Mouse (Mus musculus): ENCODE data around the gene Kbtbd7. TPM values are rescaled to one million over a fixed set of nuclear protein-coding genes. Genes with fewer than 3 reads are reported as not detected.

Gene Kbtbd7
- total and polyA plus RNA-seq, 3 experiments = 2.7 to 3.8 TPM; not detected in 1

- Histone ChIP-seq H3K27ac (ENCODE audit: control insufficient read depth, low read depth, low read length) (peak within 1 kb of the TSS; percentile 95), H3K27me3 (ENCODE audit: control insufficient read depth in 1 of 2, insufficient read depth in 2 of 2, low read length in 2 of 2) (no peaks in the 10 kb centered on the region), H3K9me3 (replicated peaks; ENCODE audit: insufficient read depth, low read length) (no peaks in the 10 kb centered on the region), H3K79me2 (ENCODE audit: control insufficient read depth, insufficient read depth, low read length, poor library complexity) (no peaks in the 10 kb centered on the region), H3K36me3 (ENCODE audit: control insufficient read depth in 1 of 2, insufficient read depth in 2 of 2, low read length in 2 of 2) (peaks cover 0 to 11% of the 10 kb centered on the region in 2 experiments; a peak in 2 of 4 replicates), H3K9ac (ENCODE audit: control insufficient read depth, low read depth, low read length, poor library complexity, severe bottlenecking) (peak within 1 kb of the TSS; percentile 87), H3K4me1 (ENCODE audit: control insufficient read depth in 1 of 2, insufficient read depth in 2 of 2, low read length in 2 of 2) (peaks cover 0 to 2% of the 10 kb centered on the region in 2 experiments; a peak in 1 of 4 replicates), H3K4me3 (ENCODE audit: control insufficient read depth in 1 of 2, insufficient read depth in 1 of 2, low read depth in 2 of 2, low read length in 2 of 2) (peak within 1 kb of the TSS; percentile 61 to 87)
- TF ChIP-seq MXI1 (IDR thresholded peaks at IDR 0.05; ENCODE audit: low read depth, low read length) (peak; percentile 61; the same call in 1 of the 2 replicates), USF2 (IDR thresholded peaks at IDR 0.05; ENCODE audit: borderline replicate concordance in 1 of 2, insufficient read depth in 1 of 2, low read depth in 1 of 2, low read length in 2 of 2) (no peak), POLR2AphosphoS2 (IDR thresholded peaks at IDR 0.05; ENCODE audit: low read length) (peak; percentile 54; the same call in 1 of the 2 replicates), MYC (IDR thresholded peaks at IDR 0.05; ENCODE audit: low read depth, low read length) (peak; percentile 84), CHD2 (IDR thresholded peaks at IDR 0.05; ENCODE audit: low read length) (no peak), MEF2A (IDR thresholded peaks at IDR 0.05; ENCODE audit: extremely low read depth, insufficient replicate concordance, low read depth, low read length, poor library complexity, severe bottlenecking) (no peak), ZMIZ1 (IDR thresholded peaks at IDR 0.05; ENCODE audit: low read depth, low read length) (peak; percentile 73; the same call in 1 of the 2 replicates), MAZ (IDR thresholded peaks at IDR 0.05; ENCODE audit: low read depth, low read length) (no peak), JUND (IDR thresholded peaks at IDR 0.05; ENCODE audit: low read depth, low read length) (no peak), RAD21 (IDR thresholded peaks at IDR 0.05; ENCODE audit: low read depth, low read length) (no peak), ZNF384 (IDR thresholded peaks at IDR 0.05; ENCODE audit: low read depth, low read length) (no peak; the same call in 1 of the 2 replicates), POLR2A (IDR thresholded peaks at IDR 0.05; ENCODE audit: control insufficient read depth in 1 of 2, insufficient read depth in 1 of 2, low read depth in 1 of 2, low read length in 2 of 2, poor library complexity in 1 of 2) (peak; percentile 44 to 75; a peak in 3 of 4 replicates), E2F4 (IDR thresholded peaks at IDR 0.05; ENCODE audit: borderline replicate concordance, low read depth, low read length) (no peak), HCFC1 (IDR thresholded peaks at IDR 0.05; ENCODE audit: low read depth, low read length) (peak; percentile 90), UBTF (IDR thresholded peaks at IDR 0.05; ENCODE audit: borderline replicate concordance, insufficient read depth, low read depth, low read length) (no peak), RCOR1 (IDR thresholded peaks at IDR 0.05; ENCODE audit: low read depth, low read length) (no peak), TBP (IDR thresholded peaks at IDR 0.05; ENCODE audit: low read depth, low read length) (peak; percentile 90), NRF1 (IDR thresholded peaks at IDR 0.05; ENCODE audit: insufficient read depth, low read depth, low read length, poor library complexity, severe bottlenecking) (no peak), MYB (IDR thresholded peaks at IDR 0.05; ENCODE audit: low read depth, low read length) (no peak), NELFE (IDR thresholded peaks at IDR 0.05; ENCODE audit: low read depth, low read length) (peak; percentile 75), CHD1 (IDR thresholded peaks at IDR 0.05; ENCODE audit: low read depth, low read length) (no peak), ZKSCAN1 (IDR thresholded peaks at IDR 0.05; ENCODE audit: low read depth, low read length) (no peak), EP300 (IDR thresholded peaks at IDR 0.05; ENCODE audit: low read depth in 1 of 2, low read length in 2 of 2) (no peak), ZC3H11A (IDR thresholded peaks at IDR 0.05; ENCODE audit: low read depth, low read length) (no peak), SMC3 (IDR thresholded peaks at IDR 0.05; ENCODE audit: low read depth, low read length) (no peak), TCF12 (IDR thresholded peaks at IDR 0.05; ENCODE audit: low read depth, low read length) (no peak), ELF1 (IDR thresholded peaks at IDR 0.05; ENCODE audit: low read depth, low read length) (peak; percentile 79), ETS1 (IDR thresholded peaks at IDR 0.05; ENCODE audit: low read depth, low read length) (0 out of 2 replicates have a peak, but pooled peaks have one; percentile 37), POLR2AphosphoS5 (IDR thresholded peaks at IDR 0.05; ENCODE audit: borderline replicate concordance, low read depth, low read length) (no peak; the same call in 1 of the 2 replicates), MAX (IDR thresholded peaks at IDR 0.05; ENCODE audit: low read length) (peak; percentile 47; the same call in 1 of the 2 replicates), MAFK (IDR thresholded peaks at IDR 0.05; ENCODE audit: borderline replicate concordance, low read depth, low read length) (no peak), BHLHE40 (IDR thresholded peaks at IDR 0.05; ENCODE audit: borderline replicate concordance, low read depth, low read length) (no peak), CTCF (IDR thresholded peaks at IDR 0.05 in 2 of 3, conservative IDR thresholded peaks at IDR 0.05 in 1 of 3; ENCODE audit: control insufficient read depth in 1 of 3, insufficient read depth in 1 of 3, low read depth in 2 of 3, low read length in 3 of 3, poor library complexity in 1 of 3, severe bottlenecking in 1 of 3) (no peak), GATA1 (IDR thresholded peaks at IDR 0.05; ENCODE audit: low read depth, low read length) (peak; percentile 64), SIN3A (IDR thresholded peaks at IDR 0.05; ENCODE audit: low read length) (peak; percentile 26; the same call in 1 of the 2 replicates)
- DNase-seq (ENCODE audit: low read depth, low spot score) = peak; percentile 92
Observed at GRCm38 (mm10) chr14:79397321-79398122, 28.8 kb upstream of the Kbtbd7 start, which contains the start of gene Mtrf1. Mtrf1 (plus strand) TSS chr14:79397772.

Data from MEL (cell line).